Mouse (Mus musculus) liver, embryonic 16.5 days (tissue): ENCODE measurements around the gene Akr1c19. TPM values are rescaled to one million over a fixed set of nuclear protein-coding genes. Genes with fewer than 3 reads are reported as not detected.
"Not testable (repeated sequence)": the region's sequence is repeated elsewhere in the genome, so short reads cannot be mapped to it uniquely, and the experiment has no call there.

Experiments used
- ATAC-seq: fragments of 200-750 bp; cut with Nextera tagmentation; 2 replicates; pipeline ENCODE4 v1.8.0; 2017; ENCODE audit warnings: low read depth, mild to moderate bottlenecking, moderate number of reproducible peaks, moderate library complexity
- H3K27ac ChIP-seq: fragments of 300-500 bp; sonication (generic); 2 replicates; pipeline ENCODE4 v1.5.1; 2014; ENCODE audit warnings: mild to moderate bottlenecking, low read length
- H3K27me3 ChIP-seq: fragments of 300-500 bp; sonication (generic); 2 replicates; pipeline ENCODE4 v1.6.1; 2014; ENCODE audit warnings: low read depth, low read length, mixed read lengths; ENCODE audit not compliant: control insufficient read depth, insufficient read depth
- H3K36me3 ChIP-seq: fragments of 300-500 bp; sonication (generic); 2 replicates; pipeline ENCODE4 v1.6.1; 2014; ENCODE audit warnings: mild to moderate bottlenecking; ENCODE audit not compliant: control insufficient read depth, insufficient read depth
- H3K4me1 ChIP-seq: fragments of 300-500 bp; sonication (generic); 2 replicates; pipeline ENCODE4 v1.6.1; 2014; ENCODE audit warnings: low read depth, low read length, mixed read lengths; ENCODE audit not compliant: control insufficient read depth
- H3K4me2 ChIP-seq: fragments of 300-500 bp; sonication (generic); 2 replicates; pipeline ENCODE4 v1.6.1; 2014; ENCODE audit warnings: low read depth, low read length, mixed read lengths
- H3K4me3 ChIP-seq: fragments of 300-500 bp; sonication (generic); 2 replicates; pipeline ENCODE4 v1.5.1; 2014; ENCODE audit warnings: low read depth, mild to moderate bottlenecking, low read length
- H3K9ac ChIP-seq: fragments of 300-500 bp; sonication (generic); 2 replicates; pipeline ENCODE4 v1.6.1; 2014; ENCODE audit warnings: low read depth, low read length
- H3K9me3 ChIP-seq: fragments of 300-500 bp; sonication (generic); replicated peaks from 2 replicates; pipeline ENCODE4 v1.6.1; 2016; ENCODE audit warnings: low read length; ENCODE audit not compliant: control insufficient read depth
- WGBS: fragments of 180-500 bp; shearing (Covaris S2); extraction: QIAGEN DNeasy Blood & Tissue Kit; methylation state at CpG from one replicate; pipeline ENCODE4 v1.1.7; 2014; ENCODE audit not compliant: insufficient replicate concordance; 5-methylcytosine and 5-hydroxymethylcytosine counted together
- polyA plus RNA-seq: library from polyadenylated mRNA; unstranded; fragments of >200 nt; fragmentation: Nextera tagmentation; extraction: Ambion mirVana; gene quantifications from 2 replicates; pipeline ENCODE4 v1.2.1, GENCODE M21; 2015

Akr1c19 gene
- polyA plus RNA-seq, 1 experiment from 2014 or later: 55.0 TPM

DNA sequence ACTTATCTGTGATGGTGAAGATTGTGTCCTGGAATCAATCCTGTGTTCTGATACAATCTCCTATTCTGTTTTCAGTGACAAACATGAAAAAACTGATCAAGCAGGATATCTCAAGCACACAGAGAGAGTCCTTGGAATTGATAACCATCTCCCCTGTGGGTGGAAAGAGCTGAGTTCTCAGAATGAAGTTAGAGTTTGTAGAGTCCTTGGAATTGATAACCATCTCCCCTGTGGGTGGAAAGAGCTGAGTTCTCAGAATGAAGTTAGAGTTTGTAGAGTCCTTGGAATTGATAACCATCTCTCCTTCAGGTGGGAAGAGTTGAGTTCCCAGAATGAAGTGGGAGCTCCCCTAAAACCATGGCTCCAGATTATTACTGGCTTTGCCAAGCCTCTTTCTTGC is 28.4 kb downstream of the Akr1c19 start:
- not testable (repeated sequence) for H3K4me1 ChIP-seq, H3K9ac ChIP-seq, H3K36me3 ChIP-seq, H3K4me3 ChIP-seq, H3K27ac ChIP-seq, ATAC-seq, H3K27me3 ChIP-seq, H3K9me3 ChIP-seq, H3K4me2 ChIP-seq

GRCm38 (mm10) chr13:4257349-4257748 is 28.8 kb downstream of the Akr1c19 start:
- no peak for ATAC-seq
- no peak overlapping the region for H3K4me3 ChIP-seq
- H3K4me1 ChIP-seq: no peaks in the 10 kb centered on the region
- H3K9ac ChIP-seq: no peak overlapping the region
- 53% methylated on average over 6 of the region's 6 CpGs for WGBS
- H3K27me3 ChIP-seq: no peaks in the 10 kb centered on the region
- H3K27ac ChIP-seq: no peak overlapping the region
- no peak overlapping the region for H3K4me2 ChIP-seq
- H3K9me3 ChIP-seq: no peaks in the 10 kb centered on the region
- H3K36me3 ChIP-seq: no peaks in the 10 kb centered on the region

DNA sequence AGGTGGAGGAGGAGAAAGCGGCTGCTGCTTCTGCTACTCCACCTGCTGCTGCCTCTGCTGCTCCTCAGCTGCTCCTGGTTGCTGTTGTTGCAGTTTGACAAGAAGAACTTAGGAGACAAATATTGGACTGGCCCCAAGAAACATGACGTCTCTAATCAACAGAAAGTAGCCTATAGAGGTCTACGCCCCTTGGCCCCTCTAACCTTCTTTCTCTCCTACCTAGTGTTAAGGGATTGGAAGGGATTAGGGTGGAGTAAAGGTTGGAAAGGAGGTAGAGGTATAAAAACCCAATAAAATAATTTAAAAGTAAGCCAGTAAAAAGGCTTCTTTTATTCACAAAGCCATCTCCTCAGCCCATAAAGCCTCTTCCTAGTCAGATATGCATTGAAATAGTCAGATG is 36.1 kb downstream of the Akr1c19 start:
- H3K36me3 ChIP-seq: no peaks in the 10 kb centered on the region
- no peak overlapping the region for H3K4me3 ChIP-seq
- H3K9me3 ChIP-seq: no peaks in the 10 kb centered on the region
- H3K4me2 ChIP-seq: no peak overlapping the region
- H3K9ac ChIP-seq: no peak overlapping the region
- ATAC-seq: no peak
- WGBS: 56% methylated on average over 3 of the region's 3 CpGs
- H3K27ac ChIP-seq: no peak overlapping the region
- H3K4me1 ChIP-seq: no peaks in the 10 kb centered on the region
- H3K27me3 ChIP-seq: no peaks in the 10 kb centered on the region

GRCm38 (mm10) chr13:4265047-4265446 is 36.5 kb downstream of the Akr1c19 start:
- no peak for ATAC-seq
- WGBS: 64% methylated on average over 2 of the region's 2 CpGs
- Histone ChIP-seq H3K27me3 (no peaks in the 10 kb centered on the region), H3K9ac (no peak overlapping the region), H3K4me3 (no peak overlapping the region), H3K9me3 (no peaks in the 10 kb centered on the region), H3K27ac (no peak overlapping the region), H3K4me2 (no peak overlapping the region), H3K36me3 (no peaks in the 10 kb centered on the region), H3K4me1 (no peaks in the 10 kb centered on the region)

DNA sequence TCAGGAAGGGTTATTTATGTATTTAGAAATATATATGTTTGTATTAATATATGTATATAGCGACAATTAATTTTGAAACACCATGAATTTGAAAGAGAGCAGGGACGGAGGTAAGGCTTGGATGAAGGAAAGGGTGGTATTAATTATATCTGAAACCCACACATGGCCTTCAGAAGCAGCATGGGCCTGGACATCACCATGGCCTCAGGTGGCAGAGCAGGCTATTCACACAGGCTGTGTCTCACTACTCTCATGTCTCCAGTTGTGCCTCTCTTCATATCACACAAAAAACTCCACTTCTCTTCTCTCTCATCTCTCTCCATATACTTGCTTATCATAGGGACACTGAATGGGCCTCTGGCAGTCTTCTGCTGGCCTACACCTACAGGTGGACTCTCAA is 37.0 kb downstream of the Akr1c19 start:
- not testable (repeated sequence) for H3K4me3 ChIP-seq, H3K4me2 ChIP-seq, H3K36me3 ChIP-seq, H3K9me3 ChIP-seq, H3K27ac ChIP-seq, H3K27me3 ChIP-seq, H3K9ac ChIP-seq, ATAC-seq, H3K4me1 ChIP-seq
- WGBS: 70% methylated on average over 2 of the region's 2 CpGs

GRCm38 (mm10) chr13:4270860-4271259 is 42.4 kb downstream of the Akr1c19 start:
- no peaks in the 10 kb centered on the region for H3K27me3 ChIP-seq
- no peaks in the 10 kb centered on the region for H3K9me3 ChIP-seq
- no peak overlapping the region for H3K27ac ChIP-seq
- no peak for ATAC-seq
- H3K4me1 ChIP-seq: no peaks in the 10 kb centered on the region
- H3K4me2 ChIP-seq: no peak overlapping the region
- no peak overlapping the region for H3K4me3 ChIP-seq
- no peak overlapping the region for H3K9ac ChIP-seq
- no peaks in the 10 kb centered on the region for H3K36me3 ChIP-seq

DNA sequence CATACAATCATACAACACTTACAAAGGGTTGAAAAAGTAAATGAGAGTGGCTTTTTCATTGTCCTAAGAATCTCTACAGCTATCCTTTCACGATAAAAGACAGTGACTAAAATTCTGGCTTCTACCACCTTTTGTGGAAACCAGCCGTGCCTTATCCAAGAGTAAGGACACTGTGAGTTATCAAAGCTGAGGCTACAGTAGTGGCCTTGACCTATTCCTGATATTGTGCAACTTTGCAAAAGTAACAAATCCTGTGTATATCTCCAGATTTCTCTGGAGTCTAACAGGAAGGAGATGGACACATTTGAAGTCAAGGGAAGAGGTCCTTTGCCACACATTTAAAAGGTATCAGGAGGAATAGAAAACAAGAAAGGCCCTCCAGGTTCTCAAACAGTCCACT is 49.0 kb downstream of the Akr1c19 start:
- no peak overlapping the region for H3K9ac ChIP-seq
- H3K27ac ChIP-seq: no peak overlapping the region
- no peak for ATAC-seq
- no peaks in the 10 kb centered on the region for H3K36me3 ChIP-seq
- H3K27me3 ChIP-seq: no peaks in the 10 kb centered on the region
- 61% methylated on average over 2 of the region's 2 CpGs for WGBS
- H3K9me3 ChIP-seq: no peaks in the 10 kb centered on the region
- H3K4me3 ChIP-seq: no peak overlapping the region
- no peak overlapping the region for H3K4me2 ChIP-seq
- H3K4me1 ChIP-seq: no peaks in the 10 kb centered on the region

GRCm38 (mm10) chr13:4279284-4279683 is 50.8 kb downstream of the Akr1c19 start, which contains the start of gene Akr1c12:
TSS of gene Akr1c12 (minus strand) at chr13:4279433.
- Histone ChIP-seq H3K9ac (no peak within 1 kb of the TSS), H3K27me3 (no peaks in the 10 kb centered on the region), H3K4me1 (no peaks in the 10 kb centered on the region), H3K36me3 (no peaks in the 10 kb centered on the region), H3K27ac (no peak within 1 kb of the TSS), H3K4me2 (peak within 1 kb of the TSS; percentile 24; the same call in 1 of the 2 replicates), H3K4me3 (peak within 1 kb of the TSS; percentile 27; the same call in 1 of the 2 replicates), H3K9me3 (no peaks in the 10 kb centered on the region)
- 35% methylated on average over 4 of the region's 4 CpGs for WGBS
- peak; percentile 87 for ATAC-seq

DNA sequence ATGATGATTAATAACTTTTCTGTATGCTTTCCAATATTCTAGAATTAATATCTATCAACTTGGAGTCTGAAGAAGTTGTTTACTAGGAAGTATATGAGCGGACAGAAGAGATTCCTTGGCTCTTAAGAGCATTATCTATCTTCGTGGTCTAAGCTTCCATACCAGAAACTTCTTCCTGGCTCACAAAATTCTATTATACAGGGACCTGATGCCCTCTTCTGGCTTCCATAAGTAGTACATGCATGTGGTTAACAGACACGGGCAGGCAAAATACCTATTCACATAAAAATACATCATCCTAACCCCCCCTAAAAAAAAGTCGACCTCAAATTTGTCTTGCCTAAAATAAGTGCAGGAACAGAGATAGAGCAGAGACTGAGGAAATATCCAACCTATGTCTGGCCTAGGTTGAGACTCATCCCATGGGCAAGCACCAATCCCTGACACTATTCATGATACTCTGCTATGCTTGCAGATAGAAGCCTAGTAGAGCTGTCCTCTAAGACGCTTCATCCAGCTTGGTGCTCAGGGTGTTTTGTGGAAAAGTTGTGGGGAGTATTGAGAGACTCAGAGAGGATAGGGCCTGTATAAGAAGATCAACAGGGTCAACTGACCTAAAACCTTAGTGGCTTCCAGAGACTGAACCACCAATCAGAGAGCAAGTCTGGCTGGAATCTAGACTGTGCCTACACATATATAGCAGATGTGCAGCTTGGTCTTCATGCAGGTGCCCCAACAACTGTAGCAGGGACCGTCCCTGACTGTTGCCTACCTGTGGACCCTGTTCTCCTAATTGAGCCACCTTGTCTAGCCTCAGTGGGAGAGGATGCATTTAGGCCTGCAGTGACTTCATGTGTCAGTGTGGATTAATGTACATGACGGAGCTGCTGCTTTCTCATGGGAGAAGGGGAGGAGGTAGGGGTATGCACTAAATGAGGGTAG is 53.2 kb downstream of the Akr1c19 start:
- no peaks in the 10 kb centered on the region for H3K9me3 ChIP-seq
- no peaks in the 10 kb centered on the region for H3K36me3 ChIP-seq
- H3K4me2 ChIP-seq: no peak overlapping the region
- WGBS: 28% methylated on average over 7 of the region's 7 CpGs
- no peak overlapping the region for H3K27ac ChIP-seq
- no peaks in the 10 kb centered on the region for H3K4me1 ChIP-seq
- H3K27me3 ChIP-seq: no peaks in the 10 kb centered on the region
- ATAC-seq: no peak
- H3K4me3 ChIP-seq: no peak overlapping the region
- H3K9ac ChIP-seq: no peak overlapping the region
